Mouse (Mus musculus): ENCODE measurements around the gene Manbal.

The Manbal gene

DNA sequence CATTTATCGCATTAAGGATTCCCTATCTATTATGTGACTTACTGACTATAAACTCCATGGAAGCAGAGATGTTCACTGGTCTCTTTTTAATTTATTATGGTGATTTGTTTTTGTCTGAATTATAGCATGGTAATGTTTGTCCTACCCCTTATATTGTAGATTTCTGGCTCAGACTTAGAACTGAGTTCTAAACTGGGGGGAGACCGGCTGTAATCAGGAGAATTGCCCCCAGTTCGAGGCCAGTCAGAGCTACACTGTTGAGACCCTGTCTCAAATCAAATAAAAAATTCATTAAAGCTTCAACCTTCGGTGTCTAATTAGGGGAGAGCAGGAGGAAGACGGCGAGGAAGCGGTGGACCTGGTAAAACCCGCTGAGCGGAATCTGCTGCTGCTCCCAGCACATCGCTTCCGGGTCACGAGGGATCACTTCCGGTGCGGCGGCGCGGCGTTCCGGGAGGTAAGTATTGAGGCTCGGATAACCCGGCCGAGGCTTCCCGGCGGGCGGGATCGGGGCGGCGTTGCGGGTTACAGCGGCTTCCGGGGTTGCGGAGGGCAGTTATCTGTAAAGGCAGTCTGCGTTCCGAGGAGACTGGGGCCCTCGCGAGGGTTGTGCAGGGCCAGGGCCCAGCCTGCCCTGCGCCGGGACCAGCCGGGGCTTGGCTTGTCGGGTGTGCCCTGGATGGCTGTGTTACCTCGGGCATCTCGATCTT, at the start of gene Manbal:
Gene Manbal, plus strand, starts transcription at position 411 of the 710 bp plus-strand sequence.
- peak; percentile 97 for DNase-seq (ENCODE audit: low spot score)

DNA sequence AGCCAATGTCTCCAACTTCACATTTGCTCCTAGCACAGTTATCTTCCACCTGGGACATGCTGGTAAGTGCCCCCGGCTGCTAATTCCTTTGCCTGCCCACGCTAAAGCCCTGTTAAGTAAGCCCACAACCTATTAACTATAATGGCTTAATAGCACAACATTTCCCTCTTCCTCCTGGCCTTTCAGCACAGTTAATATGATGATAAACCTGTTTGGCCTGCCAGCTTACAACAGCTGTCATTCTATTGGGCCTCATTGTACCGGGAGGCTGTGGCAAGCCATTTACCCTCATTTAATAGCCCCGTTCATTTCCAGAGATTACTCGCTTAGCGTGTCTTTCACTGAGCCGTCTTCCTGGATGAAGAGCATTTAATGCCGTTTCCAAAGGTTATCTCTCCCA, 47.3 kb upstream of the Manbal start:
- DNase-seq (ENCODE audit: low spot score), result no peak

- no peak for DNase-seq (ENCODE audit: low spot score)
Measured at GRCm38 (mm10) chr2:157320886-157321285, 46.5 kb upstream of the Manbal start.

GRCm38 (mm10) chr2:157322029-157322766, 45.2 kb upstream of the Manbal start:
- DNase-seq (ENCODE audit: low spot score), result no peak

DNA sequence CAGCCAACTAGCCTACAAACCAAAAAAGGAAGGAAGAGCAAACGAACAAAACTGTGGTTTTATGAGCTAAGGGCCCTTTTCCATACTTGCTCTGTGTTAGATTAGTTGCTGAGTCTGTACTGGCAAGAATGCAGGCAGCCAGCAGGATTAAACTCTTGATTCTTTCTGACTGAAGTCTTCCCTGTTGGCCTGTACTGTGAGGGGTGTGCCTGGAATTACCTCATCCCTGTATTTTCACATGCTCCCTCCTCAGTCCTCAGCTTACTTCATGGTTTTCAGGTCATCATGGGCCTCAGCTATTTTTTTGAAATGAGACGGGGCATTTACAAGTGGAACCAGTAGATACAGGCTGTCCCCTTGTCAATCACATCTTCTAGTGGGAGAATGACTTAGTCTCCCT, 42.2 kb upstream of the Manbal start:
- no peak for DNase-seq (ENCODE audit: low spot score)

DNA sequence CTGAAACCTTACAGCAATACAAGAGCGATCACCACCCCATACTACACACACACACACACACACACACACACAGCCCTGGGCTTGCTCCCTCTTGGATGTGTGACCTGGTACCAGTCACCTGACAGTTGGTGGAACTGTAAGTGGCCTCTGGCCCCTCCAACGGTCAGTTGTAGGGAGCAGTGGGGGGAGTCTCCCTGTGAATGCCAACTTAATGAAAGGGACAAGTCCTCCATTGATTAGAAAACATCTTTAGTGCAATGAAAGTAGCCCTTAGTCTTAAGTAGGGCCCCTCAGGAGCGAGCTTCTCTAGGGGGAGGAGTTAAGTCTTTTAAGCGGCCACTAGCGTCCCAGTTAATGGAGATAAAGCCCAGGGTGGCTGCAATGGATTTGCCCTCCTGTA, 39.3 kb upstream of the Manbal start:
- no peak for DNase-seq (ENCODE audit: low spot score)

GRCm38 (mm10) chr2:157328570-157328969, 38.8 kb upstream of the Manbal start:
- DNase-seq (ENCODE audit: low spot score), result no peak

GRCm38 (mm10) chr2:157332059-157332458, 35.3 kb upstream of the Manbal start:
- no peak for DNase-seq (ENCODE audit: low spot score)

GRCm38 (mm10) chr2:157338663-157339062, 28.7 kb upstream of the Manbal start:
- peak; percentile 84 for DNase-seq (ENCODE audit: low spot score)

GRCm38 (mm10) chr2:157339532-157339931, 27.9 kb upstream of the Manbal start:
- no peak for DNase-seq (ENCODE audit: low spot score)

DNA sequence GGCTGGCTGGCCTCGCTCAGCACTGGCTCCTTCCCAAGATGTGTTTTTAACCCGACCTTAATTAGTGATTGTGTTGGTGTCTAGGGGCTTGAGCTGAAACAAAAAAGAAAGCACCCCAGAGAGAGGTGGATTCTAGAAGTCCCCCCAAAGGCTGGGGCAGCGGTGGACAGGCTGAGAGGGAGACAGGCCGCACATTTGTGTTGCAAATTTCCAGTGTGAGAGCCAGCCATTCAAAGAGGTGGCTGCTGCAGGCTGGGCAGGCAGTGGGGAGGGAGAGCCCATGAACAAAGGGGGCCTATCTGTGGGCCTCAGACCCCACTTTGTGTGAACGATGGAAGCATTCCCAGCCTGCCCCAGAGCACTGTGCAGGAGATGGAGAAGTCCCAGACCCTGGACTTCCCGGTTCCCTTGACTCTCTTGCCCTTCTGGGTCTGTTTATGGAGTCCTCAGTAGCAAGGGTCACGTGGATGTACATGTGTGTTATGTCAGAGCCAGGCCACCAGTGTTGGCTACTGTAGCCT, 27.1 kb upstream of the Manbal start:
- no peak for DNase-seq (ENCODE audit: low spot score)

DNA sequence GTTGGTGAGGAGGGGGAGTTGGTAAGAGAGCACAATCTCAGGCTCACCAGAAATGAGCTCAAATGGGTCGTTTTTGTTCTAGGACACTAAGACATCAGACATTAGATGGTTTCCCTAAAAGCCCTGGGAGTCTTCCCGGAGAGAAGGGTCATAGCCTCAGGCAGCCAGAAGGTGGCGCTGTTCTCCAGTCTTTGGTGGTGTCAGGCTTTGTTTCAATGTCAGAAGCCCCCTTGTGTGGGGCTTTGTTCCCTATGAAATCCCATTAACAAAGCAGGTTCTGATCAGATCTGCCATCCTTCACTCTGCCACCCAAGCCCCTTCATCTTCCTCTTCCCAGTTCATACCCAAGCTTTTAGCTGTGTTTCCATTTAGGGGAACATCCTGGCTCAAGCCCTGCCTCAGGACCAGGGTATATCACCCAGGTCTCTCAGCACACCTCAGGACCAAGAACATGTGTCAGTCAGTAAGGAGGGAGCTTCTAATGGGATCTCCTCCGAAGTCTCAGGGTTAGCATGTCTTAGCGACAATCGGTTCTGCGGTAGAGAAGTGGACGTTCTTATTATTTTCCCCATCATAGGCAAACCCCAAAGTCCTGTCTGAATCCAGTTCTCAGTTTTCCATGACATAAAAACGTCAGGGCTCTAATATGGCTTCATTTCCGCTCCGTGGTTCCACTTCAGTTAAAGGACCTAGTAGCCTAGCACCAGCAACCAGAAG, 25.7 kb upstream of the Manbal start:
- DNase-seq (ENCODE audit: low spot score), result peak; percentile 88

DNA sequence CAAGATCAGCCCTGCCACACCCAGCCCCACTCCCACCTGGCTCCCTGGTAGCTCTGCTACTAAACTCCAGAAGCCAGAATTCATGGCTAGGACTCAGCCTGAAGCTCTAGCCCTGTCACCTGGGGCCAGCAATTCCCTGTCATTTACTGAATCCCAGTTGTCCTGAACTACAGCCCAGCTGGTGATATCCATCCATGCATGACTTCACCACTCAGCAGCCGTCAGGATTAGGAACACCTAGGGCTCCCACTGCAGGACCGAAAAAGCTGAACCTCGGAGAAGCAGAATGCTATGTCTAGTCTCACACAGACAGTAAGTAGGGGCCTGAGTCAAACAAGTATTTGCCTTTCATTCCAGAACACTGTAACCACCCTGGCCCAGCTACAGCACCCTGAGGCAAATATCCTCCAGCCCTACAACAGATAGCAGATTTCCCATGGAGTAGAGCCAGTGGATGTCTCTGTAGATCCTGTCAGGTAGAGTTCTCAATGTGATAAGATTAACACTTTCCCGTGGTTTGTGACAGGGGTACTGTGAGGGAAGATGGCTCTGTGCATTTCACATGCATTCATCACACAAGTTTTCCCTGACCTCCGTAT, 25.0 kb upstream of the Manbal start:
- no peak for DNase-seq (ENCODE audit: low spot score)

- DNase-seq (ENCODE audit: low spot score), result no peak
Measured at GRCm38 (mm10) chr2:157343337-157343736, 24.1 kb upstream of the Manbal start.

- no peak for DNase-seq (ENCODE audit: low spot score)
Measured at GRCm38 (mm10) chr2:157347361-157348159, 19.8 kb upstream of the Manbal start, which contains the start of gene Ghrh. Ghrh (minus strand) TSS chr2:157347506.

- DNase-seq (ENCODE audit: low spot score), result no peak
Measured at GRCm38 (mm10) chr2:157349121-157349778, 18.1 kb upstream of the Manbal start.

DNA sequence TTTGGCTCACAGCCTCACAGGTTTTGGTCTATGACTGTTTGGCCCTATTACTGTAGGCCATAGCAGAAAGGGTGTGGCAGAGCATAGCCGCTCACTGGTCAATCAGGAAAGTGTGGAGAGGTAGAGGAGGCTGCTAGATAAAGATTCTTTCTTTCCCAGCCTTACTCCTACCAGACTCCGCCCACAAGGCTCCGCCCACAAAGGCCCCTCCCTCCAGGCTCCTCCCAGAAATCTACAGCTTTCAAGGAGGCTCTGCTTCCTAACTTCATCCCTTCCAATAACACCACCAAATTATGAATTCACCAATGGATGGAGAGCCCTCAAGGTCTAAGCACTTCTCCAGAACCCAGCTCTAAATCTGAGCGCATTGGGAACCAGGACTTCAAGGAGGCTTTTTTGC, 14.2 kb upstream of the Manbal start:
- DNase-seq (ENCODE audit: low spot score), result no peak

- no peak for DNase-seq (ENCODE audit: low spot score)
Measured at GRCm38 (mm10) chr2:157354106-157354505, 13.3 kb upstream of the Manbal start.

- no peak for DNase-seq (ENCODE audit: low spot score)
Measured at GRCm38 (mm10) chr2:157360028-157360427, 7.4 kb upstream of the Manbal start.

DNA sequence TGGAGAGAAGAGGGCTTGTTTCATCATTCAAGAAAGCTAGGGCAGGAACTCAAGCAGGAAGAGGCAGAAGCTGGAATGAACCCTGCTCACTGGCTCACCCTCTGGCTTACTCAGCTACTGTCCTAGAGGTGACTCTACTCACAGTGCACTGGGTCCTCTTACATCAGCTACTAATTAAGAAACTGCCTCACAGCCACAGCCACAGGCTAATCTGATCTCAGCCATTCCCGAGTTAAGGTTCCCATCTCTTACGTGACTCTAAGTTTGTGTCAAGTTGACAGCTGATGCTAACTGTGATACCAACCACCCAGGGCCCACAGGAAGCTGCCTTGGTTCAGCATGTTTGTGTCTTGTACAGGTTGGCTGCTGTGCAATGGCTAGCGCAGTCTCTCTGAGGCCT, 4.4 kb upstream of the Manbal start:
- no peak for DNase-seq (ENCODE audit: low spot score)

DNA sequence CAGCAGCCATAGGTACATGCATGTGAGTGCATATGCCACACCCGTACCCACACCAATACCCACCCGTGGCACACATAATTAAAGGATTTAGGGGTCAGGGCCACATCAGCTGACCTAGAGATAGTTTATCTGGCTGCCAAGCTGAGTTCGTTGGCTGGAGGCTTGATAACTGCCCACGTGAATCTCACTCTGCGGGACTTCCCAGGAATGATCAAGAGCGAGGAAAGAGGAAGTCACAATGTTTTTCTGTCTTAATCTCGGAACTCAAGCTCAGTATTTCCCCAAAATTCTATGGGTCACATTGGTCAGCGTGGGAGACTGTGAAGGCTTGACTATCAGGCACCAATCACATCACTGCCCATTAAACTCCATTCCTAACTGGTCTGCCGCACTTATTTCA, 632 bp upstream of the Manbal start:
- no peak for DNase-seq (ENCODE audit: low spot score)
